Mouse (Mus musculus): ENCODE measurements around the gene Trpm5.

- TF ChIP-seq HCFC1 (IDR thresholded peaks at IDR 0.05; ENCODE audit: borderline replicate concordance, insufficient read depth, low read length) (no peak), CHD2 (IDR thresholded peaks at IDR 0.05; ENCODE audit: low read depth, low read length) (no peak), MAFK (IDR thresholded peaks at IDR 0.05; ENCODE audit: insufficient read depth, low read depth, low read length) (no peak), ZNF384 (IDR thresholded peaks at IDR 0.05; ENCODE audit: low read depth, low read length) (no peak), ZC3H11A (IDR thresholded peaks at IDR 0.05; ENCODE audit: borderline replicate concordance, low read depth, low read length) (no peak)
Observed at GRCm38 (mm10) chr7:143053961-143054611, 40.4 kb downstream of the Trpm5 start.

All from ES-E14 (cell line).